Mouse (Mus musculus) liver (tissue): ENCODE measurements around the gene Otop1.

Source experiments
- DNase-seq: peaks from one replicate; pipeline ENCODE4 v3.0.0-alpha.2; 2020; ENCODE audit warnings: mixed read lengths

Otop1 gene

DNA sequence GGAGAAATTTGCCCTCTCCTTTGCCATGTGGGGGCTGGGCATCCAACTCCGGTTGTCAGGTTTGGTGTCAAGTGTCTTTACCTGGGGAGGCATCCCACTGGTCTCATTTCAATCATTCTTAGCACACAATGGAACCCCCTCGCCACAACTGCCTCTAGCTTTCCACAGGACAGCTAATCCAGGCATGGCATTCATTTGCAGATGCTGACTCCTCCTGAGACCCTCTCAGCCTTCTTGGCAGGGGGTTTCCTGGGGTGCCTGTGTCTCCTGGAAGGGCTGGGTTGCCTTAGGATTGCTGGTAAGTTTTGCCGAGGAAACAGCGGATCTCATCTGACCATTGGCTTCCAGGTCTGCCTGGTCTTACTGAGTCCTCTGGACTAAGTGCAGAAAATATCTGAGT, at the start of gene Otop1:
Gene Otop1, plus strand, starts transcription at position 202 of the 400 bp plus-strand sequence.
- DNase-seq = no peak

DNA sequence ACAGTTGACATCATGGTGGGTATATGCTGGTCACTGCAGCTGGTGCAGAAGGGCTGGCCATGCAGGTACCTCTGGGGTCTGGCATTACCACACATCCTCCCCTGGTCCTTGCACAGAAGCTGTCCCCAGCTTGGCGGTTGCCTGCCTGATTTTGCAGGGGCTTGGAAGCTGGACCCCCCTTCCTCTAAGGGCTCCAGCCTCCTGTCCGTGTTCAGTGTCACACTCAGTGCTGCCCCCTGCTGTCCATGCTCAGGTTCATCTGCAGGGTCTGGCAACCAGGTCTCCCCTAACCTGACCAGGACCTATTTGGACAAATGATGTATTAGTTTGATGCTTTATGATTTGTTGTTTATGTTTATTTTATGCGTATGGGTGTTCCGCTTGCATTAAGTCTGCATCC, 40.4 kb upstream of the Otop1 start:
- DNase-seq = peak; percentile 64

DNA sequence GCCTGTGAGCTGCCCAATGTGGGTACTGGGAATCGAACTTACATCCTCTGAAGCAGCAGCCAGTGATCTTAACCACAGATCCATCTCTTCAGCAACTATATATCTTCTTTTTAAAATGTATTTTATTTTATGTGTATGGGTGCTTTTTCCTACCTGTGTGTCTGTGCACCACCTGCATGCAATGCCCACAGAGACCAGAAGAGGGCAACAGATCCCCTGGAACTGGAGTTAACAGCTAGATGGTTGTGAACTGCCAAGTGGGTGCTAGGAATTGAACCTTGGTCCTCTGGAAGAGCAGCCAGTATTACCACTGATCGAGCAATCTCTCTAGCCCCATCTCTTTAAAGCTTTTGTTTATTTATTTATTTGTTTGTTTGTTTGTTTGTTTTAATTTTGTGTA, 39.1 kb upstream of the Otop1 start:
- DNase-seq = peak; percentile 16

DNA sequence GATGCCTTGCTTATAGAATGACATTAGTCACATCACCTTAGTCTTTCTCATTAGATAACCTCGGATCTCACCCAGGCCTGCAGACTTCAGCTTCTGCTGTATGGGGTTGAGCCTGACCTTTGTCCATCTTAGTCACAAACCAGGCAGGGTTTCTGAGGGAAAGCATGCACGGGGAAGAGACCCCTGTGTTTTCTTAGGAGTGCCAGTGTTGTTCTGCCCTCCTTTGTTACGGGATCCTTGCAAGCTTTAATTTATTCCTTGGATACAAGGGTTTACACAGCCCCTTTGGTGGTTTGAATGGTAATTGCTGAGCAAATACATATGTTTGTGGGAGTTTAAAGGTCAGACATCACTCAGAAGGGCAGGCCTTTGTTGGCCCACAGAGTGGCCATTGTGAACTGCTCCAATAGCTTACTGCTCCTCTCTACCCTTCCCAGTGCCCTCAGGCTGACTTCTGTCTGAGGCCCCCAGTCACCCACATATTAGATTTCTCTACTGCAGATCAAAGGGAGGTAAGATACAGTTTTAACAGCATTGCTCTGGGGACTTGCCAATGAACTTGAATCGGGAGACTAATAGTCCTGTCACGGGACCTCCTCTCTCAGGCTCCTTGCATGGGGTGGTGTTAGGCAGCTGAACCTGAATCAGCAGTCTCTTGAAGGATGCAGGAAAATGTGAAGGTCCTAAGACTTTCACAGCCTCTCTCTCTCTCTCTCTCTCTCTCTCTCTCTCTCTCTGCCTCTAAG, 34.9 kb upstream of the Otop1 start:
- no peak for DNase-seq

DNA sequence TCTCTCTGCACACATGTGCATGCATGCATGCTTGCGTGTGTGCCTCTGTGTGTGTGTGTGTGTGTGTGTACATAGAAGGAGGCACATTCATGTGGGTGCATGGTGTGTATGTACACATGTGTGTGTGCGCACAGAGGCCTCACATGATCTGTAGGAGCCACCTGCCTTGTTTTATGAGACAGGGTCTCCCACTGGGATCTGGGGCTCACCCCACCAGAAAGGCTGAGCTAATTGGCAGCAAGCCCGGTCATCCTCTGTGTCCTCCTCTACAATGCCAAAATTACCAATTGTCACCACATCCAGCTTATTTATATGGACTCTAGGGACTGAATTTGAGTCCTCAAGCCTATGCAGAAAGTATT, 34.3 kb upstream of the Otop1 start:
- DNase-seq = no peak

DNA sequence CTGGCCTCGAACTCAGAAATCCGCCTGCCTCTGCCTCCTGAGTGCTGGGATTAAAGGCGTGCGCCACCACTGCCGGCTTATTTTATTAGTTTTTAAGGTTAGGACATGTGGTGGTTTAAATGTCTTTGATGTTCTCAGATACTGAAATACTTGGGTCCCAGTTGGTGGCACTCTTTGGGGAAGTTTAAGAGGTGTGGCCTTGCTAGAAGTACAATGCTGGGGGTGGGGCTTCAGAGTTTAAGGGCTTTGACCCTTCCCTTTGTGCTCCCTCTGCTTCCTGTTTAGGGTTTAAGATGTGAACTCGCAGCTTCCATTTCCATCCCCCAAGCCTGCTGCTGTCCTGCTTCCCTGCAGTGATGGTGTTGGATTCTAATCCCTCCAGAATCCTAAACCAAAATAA, 33.8 kb upstream of the Otop1 start:
- no peak for DNase-seq

DNA sequence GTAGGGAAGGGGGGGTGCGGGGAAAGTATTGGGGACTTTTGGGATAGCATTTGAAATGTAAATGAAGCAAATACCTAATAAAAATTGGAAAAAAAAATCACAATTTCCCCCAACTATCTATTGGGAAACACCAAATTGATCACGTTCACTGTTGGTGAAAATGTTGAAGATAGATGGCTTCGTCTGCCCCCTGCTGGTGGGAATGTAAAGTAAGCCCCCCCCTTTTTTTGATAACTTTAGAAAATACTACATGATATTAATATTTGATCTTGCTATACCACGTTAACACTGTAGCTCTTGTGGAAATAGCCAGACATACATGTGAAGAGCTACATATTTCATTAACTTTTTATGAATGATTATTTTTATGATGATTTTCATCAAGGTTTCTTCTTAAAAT, 20.6 kb upstream of the Otop1 start:
- DNase-seq = no peak

DNA sequence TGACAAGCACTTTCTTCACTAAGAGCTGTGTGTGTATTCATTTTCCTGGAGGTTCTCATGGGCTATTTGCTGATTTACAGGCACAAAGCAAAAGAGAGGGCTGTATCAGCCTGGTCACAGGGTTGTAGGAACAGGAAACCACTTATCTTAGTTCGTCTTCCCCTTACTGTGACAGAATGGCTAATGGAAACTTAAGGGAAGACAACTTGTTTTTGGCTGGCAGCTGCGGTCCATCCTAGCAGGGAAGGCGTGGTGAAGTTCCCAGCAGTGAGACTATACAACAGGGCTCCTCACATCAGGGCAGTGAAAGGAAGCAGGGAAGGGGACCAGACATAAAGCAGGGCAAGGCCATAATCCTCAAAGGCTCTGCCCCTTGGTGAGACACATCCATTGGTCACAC, 20.1 kb upstream of the Otop1 start:
- no peak for DNase-seq

DNA sequence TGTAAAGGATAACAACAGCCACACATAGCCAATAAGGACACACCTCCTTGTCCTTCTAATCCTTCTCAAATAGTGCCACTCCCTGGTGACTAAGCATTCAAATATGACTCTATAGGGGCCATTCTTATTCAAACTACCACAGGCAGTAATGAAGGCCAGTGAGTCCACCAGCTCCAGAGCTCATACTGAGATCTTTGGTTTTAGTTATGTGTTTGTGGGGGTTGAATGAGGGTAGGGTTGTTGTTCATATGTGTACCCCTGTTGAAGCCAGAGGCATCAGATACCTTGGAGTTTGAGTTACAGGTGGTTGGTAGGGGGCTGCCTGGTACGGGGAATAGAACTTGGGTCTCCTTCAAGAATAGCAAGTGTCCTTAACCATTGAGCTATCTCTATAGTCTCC, 19.2 kb upstream of the Otop1 start:
- no peak for DNase-seq

DNA sequence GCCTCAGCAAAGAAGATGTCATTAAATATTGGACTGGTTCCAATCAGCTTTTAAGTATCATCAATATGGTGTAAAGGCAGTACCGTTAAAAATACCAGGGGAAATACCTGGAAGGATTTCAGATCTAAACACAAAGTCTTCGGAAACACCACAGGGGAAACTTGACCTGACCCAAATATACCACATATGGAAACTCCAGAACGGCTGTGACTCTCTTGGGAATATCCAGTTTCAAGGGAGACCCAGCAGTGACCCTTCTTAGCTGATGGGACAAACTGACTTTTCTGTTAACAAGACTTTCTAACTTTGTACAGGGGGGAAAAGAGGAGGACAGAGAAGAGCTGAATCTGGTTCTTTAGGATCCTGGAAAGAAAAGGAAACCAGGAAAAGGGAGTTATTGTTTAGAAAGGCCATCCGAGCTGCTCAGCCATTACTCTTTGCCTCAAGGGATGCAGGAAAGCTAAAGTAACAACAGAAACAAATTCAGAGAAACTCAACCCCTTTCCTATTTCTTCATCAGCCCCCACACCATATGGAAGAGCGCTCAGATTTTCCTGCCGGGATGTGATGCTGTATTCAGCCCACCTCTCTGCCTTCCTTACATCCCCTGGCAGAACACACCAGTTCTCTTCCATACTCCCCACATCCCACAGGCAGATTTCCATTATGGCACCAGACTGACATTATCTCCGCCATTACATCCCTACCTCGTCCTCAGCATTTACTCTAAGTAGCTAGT, 17.6 kb upstream of the Otop1 start:
- no peak for DNase-seq

DNA sequence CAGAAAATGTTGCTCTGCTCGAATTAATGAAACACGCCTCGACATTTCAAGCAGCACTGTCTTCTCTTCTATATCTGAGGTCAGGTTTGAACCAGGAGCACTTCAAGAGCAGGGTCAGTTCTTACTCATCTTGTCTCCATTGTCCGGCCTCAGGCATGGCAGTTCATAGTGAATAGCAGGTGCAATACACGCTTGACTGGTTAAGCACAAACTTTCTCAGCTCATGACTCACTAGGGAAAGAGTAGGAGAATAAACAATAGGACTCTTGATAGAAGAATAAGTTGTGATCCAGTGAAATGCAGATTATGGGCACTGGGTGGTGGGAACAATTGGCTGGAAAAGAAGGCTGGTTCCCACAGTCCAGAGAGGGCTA, 17.0 kb upstream of the Otop1 start:
- no peak for DNase-seq

DNA sequence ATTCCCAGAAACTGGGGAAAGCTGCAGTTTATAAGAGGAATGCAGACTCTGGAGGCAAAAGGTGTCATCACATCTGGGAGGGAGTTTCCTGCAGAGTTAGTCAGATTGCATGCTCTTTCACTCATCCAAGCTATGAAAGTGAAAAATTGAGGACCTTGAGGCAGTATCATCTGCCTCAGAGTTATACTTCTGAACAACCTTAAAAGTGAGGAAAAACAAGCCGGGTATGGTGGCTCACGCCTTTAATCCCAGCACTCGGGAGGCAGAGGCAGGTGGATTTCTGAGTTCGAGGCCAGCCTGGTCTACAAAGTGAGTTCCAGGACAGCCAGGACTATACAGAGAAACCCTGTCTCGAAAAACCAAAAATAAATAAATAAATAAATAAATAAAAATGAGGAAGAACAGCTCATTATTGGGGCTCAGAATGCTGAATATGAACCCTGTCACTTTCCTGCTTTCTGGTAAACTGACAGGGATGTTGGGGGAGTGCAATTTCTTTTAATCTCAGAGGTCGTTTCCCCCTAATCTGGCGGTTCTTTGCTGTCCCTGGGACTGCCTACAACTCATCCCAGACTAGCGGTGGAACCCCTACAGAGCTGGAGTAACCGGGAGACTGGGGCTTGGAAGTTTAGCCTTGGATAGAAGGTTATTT, 16.2 kb upstream of the Otop1 start:
- DNase-seq = no peak

DNA sequence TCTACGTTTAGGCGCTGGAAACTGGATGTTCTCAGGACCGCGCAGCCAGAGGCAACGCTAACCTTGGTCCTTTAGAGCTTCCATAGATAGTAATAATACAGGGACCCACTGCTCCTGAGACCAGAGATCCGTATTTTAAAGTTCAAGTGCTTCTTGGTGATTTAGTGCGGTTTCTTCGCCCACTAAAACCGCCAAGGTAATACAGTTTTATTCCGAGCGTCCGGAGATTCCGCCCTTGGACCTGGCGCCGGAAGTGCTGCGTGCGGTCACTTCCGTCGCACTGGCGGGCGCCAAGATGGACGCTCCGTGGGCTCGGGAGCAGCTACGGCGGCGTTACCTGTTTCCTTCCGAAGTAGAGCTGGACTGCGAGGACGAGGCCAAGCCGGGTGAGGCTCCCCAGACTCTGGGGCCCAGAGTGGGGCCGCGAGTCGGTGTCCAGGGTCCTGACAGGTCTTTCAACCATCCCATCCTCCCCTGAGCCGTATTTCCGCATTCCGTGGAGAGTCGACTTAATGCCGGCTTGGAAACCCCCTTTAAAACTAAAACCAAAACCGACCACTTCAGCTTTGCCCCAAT, 15.6 kb upstream of the Otop1 start, which contains the start of gene Tmem128:
Gene Tmem128, plus strand, starts transcription at position 79 of the 576 bp plus-strand sequence.
- peak; percentile 71 for DNase-seq

DNA sequence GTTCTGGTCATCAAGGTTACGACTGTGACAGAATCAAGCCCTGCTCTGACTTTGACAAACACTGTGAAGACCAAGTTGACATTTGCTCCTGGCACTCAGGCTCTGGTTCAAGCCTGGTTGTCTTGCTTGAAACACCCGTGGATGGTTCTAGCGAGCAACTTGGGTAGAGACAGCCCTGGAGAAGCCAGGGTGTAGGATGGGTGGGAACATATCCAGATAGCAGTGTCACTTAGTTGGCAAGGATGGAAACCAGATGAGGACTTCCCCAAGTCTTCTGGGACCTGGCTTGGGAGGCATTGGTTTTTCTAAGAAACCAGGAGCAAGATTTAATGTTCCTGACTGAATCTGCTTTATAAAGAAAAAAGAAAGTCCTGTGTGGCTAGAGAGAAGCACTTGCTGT, 4.8 kb upstream of the Otop1 start:
- DNase-seq = no peak

DNA sequence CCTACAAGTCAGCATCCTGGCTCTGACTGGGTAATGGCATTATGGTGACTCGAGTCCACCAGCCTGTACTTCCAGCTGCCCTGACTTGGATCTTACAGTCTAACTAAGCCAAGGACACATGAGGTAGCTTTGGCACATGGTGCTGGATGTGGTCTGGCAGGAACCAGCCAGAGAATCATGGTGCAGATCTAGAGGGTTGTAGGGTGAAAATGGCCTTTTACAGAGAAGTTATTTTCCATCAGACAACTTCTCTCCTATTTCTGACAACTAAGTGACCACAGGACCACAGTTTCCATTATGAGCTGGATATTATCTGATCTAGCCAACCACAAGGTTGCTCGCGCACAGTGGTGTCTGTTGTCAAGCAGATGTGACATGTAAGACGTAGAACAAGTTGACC, 1.9 kb upstream of the Otop1 start:
- DNase-seq = no peak

DNA sequence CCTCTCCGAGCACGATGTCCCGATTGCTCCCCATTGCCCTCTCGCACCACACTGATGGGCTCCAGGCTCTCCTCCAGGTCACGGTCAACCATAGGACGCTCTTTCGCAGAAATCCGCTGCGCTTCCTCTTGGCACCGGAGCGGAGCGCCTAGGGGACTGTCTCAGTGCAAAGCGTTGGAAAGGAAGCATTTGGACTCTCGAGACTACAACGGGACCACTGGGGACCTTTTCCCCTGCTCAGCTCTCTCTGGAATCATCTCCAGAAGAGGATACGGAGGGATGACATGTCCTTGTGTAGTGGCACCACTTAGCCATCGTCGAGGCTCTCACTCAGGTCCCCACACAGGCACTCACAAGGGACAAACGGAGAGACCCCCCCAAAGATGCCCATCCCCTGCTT, 679 bp downstream of the Otop1 start:
- no peak for DNase-seq

DNA sequence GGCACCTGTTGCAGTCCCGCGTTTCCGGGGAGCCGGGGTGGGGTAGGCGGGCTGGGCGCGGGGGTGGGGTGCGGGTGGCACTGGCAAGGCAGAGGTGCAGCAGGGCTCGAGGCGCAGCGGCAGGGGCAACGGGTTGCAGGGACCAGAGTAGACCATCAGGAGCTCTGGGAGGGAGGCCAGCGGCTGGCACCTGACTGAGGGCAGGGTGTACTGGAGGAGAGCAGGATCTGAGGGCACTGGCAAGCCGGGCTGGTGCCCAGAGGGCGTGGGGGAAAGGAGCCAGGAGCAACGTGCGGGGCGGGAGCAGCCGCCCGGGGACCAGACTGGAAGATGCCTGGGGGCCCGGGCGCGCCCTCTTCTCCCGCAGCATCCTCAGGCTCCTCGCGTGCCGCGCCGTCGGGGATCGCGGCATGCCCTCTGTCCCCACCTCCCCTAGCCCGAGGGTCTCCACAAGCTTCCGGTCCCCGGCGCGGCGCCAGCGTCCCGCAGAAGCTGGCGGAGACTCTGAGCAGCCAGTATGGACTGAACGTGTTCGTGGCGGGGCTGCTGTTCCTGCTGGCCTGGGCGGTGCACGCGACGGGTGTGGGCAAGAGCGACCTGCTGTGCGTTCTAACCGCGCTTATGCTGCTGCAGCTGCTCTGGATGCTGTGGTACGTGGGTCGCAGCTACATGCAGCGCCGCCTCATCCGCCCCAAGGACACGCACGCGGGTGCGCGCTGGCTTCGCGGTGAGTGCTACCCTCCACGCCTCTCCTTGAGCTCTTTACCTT, 1.5 kb downstream of the Otop1 start:
- no peak for DNase-seq

DNA sequence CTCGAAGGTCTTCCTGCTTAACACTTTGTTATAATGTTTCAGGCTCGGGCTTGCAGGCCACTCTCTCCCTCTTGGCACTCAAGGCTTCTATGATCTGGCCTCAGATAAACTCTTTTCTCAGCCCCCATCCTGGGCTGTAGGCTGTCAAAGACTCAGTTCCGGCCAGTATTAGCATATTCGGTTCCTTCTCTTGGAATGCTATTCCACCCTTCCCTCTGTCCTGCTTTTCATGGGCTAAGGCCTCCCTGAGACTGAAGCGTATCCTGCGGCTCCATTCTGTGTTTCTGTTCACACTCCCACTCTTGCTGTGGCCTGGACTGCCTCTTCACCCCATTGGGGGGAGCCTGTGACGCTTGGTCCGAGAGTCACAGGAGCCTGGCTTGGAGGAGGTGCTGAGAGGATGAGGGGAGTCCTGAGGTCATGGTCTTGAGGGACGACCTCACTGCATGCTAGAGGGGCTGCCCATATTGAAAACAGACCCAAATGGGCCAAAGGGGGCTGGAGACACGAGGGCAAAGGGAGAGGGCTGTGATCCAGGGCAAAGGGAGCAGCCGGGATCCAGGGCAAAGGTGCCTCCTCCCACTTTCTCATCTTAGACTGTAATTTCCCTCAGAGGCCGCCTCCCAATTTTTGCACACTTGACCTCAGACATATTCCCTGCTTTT, 2.3 kb downstream of the Otop1 start:
- DNase-seq = no peak

DNA sequence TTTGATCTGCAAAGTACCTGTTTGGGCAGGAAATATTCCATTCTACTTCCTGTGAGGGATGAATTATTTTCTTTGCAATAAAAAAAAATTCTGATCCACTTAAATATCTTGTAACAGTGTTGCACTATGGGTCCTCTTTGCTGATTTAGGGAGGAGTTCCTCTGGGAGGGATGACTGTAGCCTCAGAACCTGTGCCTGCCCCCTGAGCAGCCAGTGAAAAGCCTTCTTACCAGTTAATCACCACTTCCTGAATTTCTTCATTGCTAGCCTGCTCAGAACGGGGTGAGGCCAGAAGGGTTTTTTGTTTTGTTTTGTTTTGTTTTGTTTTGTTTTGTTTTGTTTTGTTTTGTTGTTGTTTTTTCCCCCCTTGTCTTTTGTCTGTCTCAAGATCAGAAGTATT, 4.3 kb downstream of the Otop1 start:
- no peak for DNase-seq

DNA sequence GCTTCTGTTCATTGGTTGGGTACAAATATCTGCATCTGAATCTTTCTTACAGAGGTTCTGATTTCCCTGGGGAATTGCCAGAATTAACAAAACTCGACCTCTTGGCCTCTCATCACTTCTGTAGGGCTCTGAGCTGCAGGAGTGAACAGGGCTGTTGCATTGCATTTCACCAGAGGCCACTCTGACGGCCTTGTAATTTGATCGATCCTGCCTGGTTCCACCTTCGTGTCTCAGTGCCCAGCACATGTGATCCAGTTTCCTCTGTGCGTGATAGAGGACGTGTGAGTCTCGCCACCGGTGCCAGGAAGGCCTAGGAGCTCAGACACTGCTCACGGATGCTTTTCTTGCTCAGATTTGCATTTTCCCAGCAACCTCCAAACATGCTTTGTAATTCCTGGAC, 10.0 kb downstream of the Otop1 start:
- DNase-seq = no peak

DNA sequence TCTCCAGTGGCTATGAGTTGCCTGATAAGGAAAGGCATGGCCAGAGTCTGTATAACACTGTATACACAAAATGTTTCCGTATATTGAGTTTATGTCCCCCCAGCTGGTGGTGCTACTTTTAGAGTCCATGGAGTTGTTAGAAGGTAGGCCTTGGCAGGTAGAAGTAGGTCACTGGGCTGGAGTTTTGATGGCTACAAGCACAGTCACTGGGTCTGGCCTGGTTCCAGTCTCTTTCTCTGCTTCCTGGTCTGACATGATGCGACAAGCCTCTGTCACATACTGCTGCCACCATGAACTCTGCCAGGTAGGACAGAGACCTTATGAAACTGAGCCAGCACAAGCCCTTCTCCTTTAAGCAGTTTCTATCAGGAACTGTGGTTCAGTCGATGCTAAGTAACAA, 12.7 kb downstream of the Otop1 start:
- DNase-seq = no peak

DNA sequence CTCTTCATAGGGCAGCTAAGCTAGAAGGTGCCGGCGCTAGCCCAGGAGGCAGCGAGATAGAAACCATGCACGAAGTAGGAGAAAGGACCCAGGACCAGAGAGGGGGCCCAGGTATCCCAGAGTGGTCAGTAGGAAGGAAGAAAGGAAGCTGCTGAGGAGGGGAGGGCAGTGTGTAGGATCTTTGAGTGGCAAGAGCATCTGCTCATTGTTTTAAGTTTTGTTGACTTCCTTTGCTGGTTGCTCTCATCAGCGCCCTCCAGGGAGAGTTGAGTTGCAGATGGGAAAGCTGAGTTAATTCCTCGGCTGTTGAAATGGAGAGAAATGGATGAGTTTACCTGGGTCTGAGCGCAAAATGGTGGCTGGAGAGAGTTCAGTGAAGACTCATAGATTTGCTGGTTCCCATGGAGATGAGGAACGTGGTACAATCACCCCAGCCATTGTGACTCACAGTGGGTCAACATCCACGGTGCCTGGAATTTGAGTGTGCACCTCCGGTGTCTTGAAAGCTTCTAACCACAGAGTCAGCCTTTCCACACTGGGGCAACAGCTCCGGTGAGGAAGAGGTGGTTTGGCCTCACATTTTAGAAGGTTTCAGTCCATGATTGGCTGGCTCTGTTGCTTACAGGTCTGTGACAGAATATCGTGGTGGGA, 26.1 kb downstream of the Otop1 start:
- no peak for DNase-seq
